Mouse (Mus musculus): Measurements from ENCODE around the gene Rasgef1a. TPM values are rescaled to one million over a fixed set of nuclear protein-coding genes. Genes with fewer than 3 reads are reported as not detected.

Gene Rasgef1a
- polyA plus RNA-seq (2014; fragmentation: Illumina TruSeq; extraction: RNeasy Lipid Tissue Mini Kit (QIAGEN cat#74804); ENCODE audit: low read depth, low replicate concordance) = 0.09 TPM

DNA sequence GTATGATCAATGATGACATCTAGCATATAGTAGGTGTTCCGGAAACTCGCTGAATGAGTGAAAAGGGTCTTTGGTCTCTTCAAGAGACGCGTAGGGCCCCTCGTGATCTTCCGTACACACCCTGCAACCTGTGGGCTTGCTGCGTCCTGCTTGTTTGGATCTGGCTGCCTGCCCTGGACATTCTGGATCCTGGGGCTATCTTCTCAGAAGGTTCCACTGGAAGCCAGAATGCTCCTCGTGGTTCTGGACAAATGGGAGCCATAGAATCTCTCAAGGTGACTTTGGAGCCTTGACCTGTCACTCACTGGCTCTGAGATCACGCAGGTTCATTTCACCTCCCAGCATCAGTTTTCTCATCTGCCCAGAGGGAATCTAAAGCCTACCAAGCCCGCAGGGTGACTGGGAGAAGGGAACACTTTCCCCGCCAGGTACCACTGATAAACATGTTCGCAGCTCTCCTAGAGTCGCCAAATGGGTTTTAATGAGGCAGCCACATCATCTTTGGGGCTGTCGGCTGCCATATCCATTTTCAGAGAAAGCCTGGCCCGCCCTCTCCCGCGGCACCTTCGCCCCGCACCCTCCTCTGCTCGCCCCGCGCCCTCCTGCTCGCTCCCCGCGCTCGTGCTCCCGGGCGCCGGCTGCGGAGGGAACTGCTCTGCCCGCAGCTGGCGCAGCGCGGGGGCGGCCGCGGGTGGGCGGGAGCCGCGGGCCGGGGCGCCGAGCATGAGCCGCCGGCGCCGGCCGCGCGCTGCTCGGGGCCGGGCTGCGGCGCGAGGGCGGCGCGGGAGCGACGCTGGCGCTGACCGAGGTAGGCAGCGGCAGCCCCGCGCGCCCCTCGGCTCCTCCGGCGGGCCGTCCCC is at the start of gene Rasgef1a:
Rasgef1a (plus strand) TSS at position 683 of the 860 bp plus-strand sequence.

GRCm38 (mm10) chr6:118138731-118139709 is 127.8 kb downstream of the Rasgef1a start, which contains the start of gene Csgalnact2:
Csgalnact2 (minus strand) TSS chr6:118139140.

Other genes with a start within 250 kb of the Rasgef1a start
- gene Zfp637, start 170.3 kb upstream of the Rasgef1a start, polyA plus RNA-seq (2014; fragmentation: Illumina TruSeq; extraction: RNeasy Lipid Tissue Mini Kit (QIAGEN cat#74804); ENCODE audit: low read depth, low replicate concordance) = 39.4 TPM
- gene Zfp239, start 149.3 kb upstream of the Rasgef1a start, polyA plus RNA-seq (2014; fragmentation: Illumina TruSeq; extraction: RNeasy Lipid Tissue Mini Kit (QIAGEN cat#74804); ENCODE audit: low read depth, low replicate concordance) = 0.91 TPM
- 309 TPM for gene Hnrnpf, start 111.1 kb upstream of the Rasgef1a start, polyA plus RNA-seq (2014; fragmentation: Illumina TruSeq; extraction: RNeasy Lipid Tissue Mini Kit (QIAGEN cat#74804); ENCODE audit: low read depth, low replicate concordance)
- 4.0 TPM for gene Fxyd4, start 73.7 kb upstream of the Rasgef1a start, polyA plus RNA-seq (2014; fragmentation: Illumina TruSeq; extraction: RNeasy Lipid Tissue Mini Kit (QIAGEN cat#74804); ENCODE audit: low read depth, low replicate concordance)
- gene Csgalnact2, start 127.7 kb downstream of the Rasgef1a start, polyA plus RNA-seq (2014; fragmentation: Illumina TruSeq; extraction: RNeasy Lipid Tissue Mini Kit (QIAGEN cat#74804); ENCODE audit: low read depth, low replicate concordance) = 15.9 TPM
- 7.6 TPM for gene Ret, start 186.3 kb downstream of the Rasgef1a start, polyA plus RNA-seq (2014; fragmentation: Illumina TruSeq; extraction: RNeasy Lipid Tissue Mini Kit (QIAGEN cat#74804); ENCODE audit: low read depth, low replicate concordance)

Data from adipose tissue, adult 10 weeks (tissue).